Mouse (Mus musculus) hindbrain, embryonic 11.5 days (tissue): ENCODE data around the gene Gm9040. TPM values are rescaled to one million over a fixed set of nuclear protein-coding genes. Genes with fewer than 3 reads are reported as not detected.
A peak's percentile ranks its signal among the peaks of the same experiment; 100 is the strongest.
"Not testable (repeated sequence)": the region's sequence is repeated elsewhere in the genome, so short reads cannot be mapped to it uniquely, and the experiment has no call there.

Source experiments
- ATAC-seq: fragments of 200-750 bp; cut with Nextera tagmentation; 2 replicates; pipeline ENCODE4 v1.8.0; 2017; ENCODE audit warnings: mild to moderate bottlenecking, moderate TSS enrichment, moderate library complexity; ENCODE audit not compliant: low FRiP score
- DNase-seq: peaks from one replicate; pipeline ENCODE4 v3.0.0-alpha.2; 2015; ENCODE audit warnings: low spot score
- H3K27ac ChIP-seq: fragments of 300-500 bp; sonication (generic); 2 replicates; pipeline ENCODE4 v1.5.1; 2014; ENCODE audit warnings: mild to moderate bottlenecking, low read depth, low read length
- H3K27me3 ChIP-seq: fragments of 300-500 bp; sonication (generic); 2 replicates; pipeline ENCODE4 v1.6.1; 2014; ENCODE audit warnings: mild to moderate bottlenecking, low read length, moderate library complexity, mixed read lengths; ENCODE audit not compliant: control insufficient read depth, insufficient read depth
- H3K36me3 ChIP-seq: fragments of 300-500 bp; sonication (generic); 2 replicates; pipeline ENCODE4 v1.6.1; 2014; ENCODE audit warnings: mild to moderate bottlenecking, low read length, moderate library complexity, mixed read lengths; ENCODE audit not compliant: control insufficient read depth, insufficient read depth
- H3K4me1 ChIP-seq: fragments of 300-500 bp; sonication (generic); replicated peaks from 2 replicates; pipeline ENCODE4 v1.6.1; 2014; ENCODE audit warnings: low read length, mixed read lengths; ENCODE audit not compliant: control insufficient read depth, insufficient read depth
- H3K4me2 ChIP-seq: fragments of 300-500 bp; sonication (generic); replicated peaks from 2 replicates; pipeline ENCODE4 v1.6.1; 2014; ENCODE audit warnings: mild to moderate bottlenecking, low read depth, low read length
- H3K4me3 ChIP-seq: fragments of 300-500 bp; sonication (generic); 2 replicates; pipeline ENCODE4 v1.5.1; 2014; ENCODE audit warnings: low read depth, low read length
- H3K9ac ChIP-seq: fragments of 300-500 bp; sonication (generic); 2 replicates; pipeline ENCODE4 v1.6.1; 2014; ENCODE audit warnings: low read depth, low read length
- H3K9me3 ChIP-seq: fragments of 300-500 bp; sonication (generic); 2 replicates; pipeline ENCODE4 v1.6.1; 2016; ENCODE audit warnings: low read length; ENCODE audit not compliant: control insufficient read depth
- WGBS: fragments of 180-500 bp; shearing (Covaris S2); extraction: QIAGEN DNeasy Blood & Tissue Kit; methylation state at CpG from one replicate; pipeline ENCODE4 v1.1.7; 2014; 5-methylcytosine and 5-hydroxymethylcytosine counted together
- polyA plus RNA-seq: library from polyadenylated mRNA; unstranded; fragments of >200 nt; fragmentation: Nextera tagmentation; extraction: Ambion mirVana; gene quantifications from 2 replicates; pipeline ENCODE4 v1.2.1, GENCODE M21; 2014

The Gm9040 gene
- polyA plus RNA-seq: not detected in 2 replicates

GRCm38 (mm10) chr10:118326869-118327268 lies at the start of gene Gm9040:
Gm9040 (minus strand) TSS chr10:118326969.
- WGBS: no CpG with 5 or more reads among the region's 11 CpGs

GRCm38 (mm10) chr10:118370443-118370842 lies 43.7 kb upstream of the Gm9040 start:
- H3K9ac ChIP-seq: no peak overlapping the region
- no peaks in the 10 kb centered on the region for H3K36me3 ChIP-seq
- H3K4me2 ChIP-seq: peak overlapping the region; percentile 15; the same call in 1 of the 2 replicates
- no peak overlapping the region for H3K4me3 ChIP-seq
- no peak overlapping the region for H3K27ac ChIP-seq
- WGBS: 11% methylated on average over 10 of the region's 10 CpGs
- H3K27me3 ChIP-seq: no peaks in the 10 kb centered on the region
- peak; percentile 91 for DNase-seq
- H3K4me1 ChIP-seq: no peaks in the 10 kb centered on the region
- H3K9me3 ChIP-seq: no peaks in the 10 kb centered on the region
- peak; percentile 93 for ATAC-seq

More at GRCm38 (mm10) chr10:118326869-118327268, at the start of gene Gm9040:
- not testable (repeated sequence) for H3K9ac ChIP-seq, H3K4me1 ChIP-seq, H3K36me3 ChIP-seq, H3K9me3 ChIP-seq, H3K4me2 ChIP-seq, DNase-seq, H3K4me3 ChIP-seq, ATAC-seq, H3K27me3 ChIP-seq, H3K27ac ChIP-seq

- no peak for ATAC-seq
- WGBS: 90% methylated on average over 9 of the region's 9 CpGs
These were observed 42.7 kb upstream of the Gm9040 start for GRCm38 (mm10) chr10:118369518-118369917.

GRCm38 (mm10) chr10:118354005-118354404 lies 27.2 kb upstream of the Gm9040 start, which contains the start of gene Gm9049:
Gm9049 (minus strand) TSS chr10:118354105.
- not testable (repeated sequence) for DNase-seq, H3K36me3 ChIP-seq, H3K9ac ChIP-seq, H3K4me1 ChIP-seq, H3K9me3 ChIP-seq, H3K4me2 ChIP-seq, H3K27ac ChIP-seq, ATAC-seq, H3K27me3 ChIP-seq, H3K4me3 ChIP-seq
- 100% methylated on average over 1 of the region's 11 CpGs for WGBS

More at GRCm38 (mm10) chr10:118369518-118369917, 42.7 kb upstream of the Gm9040 start:
- Histone ChIP-seq H3K4me3 (no peak overlapping the region), H3K9me3 (no peaks in the 10 kb centered on the region), H3K27me3 (no peaks in the 10 kb centered on the region), H3K4me2 (no peak overlapping the region), H3K4me1 (no peaks in the 10 kb centered on the region), H3K27ac (no peak overlapping the region), H3K36me3 (no peaks in the 10 kb centered on the region), H3K9ac (no peak overlapping the region)
- no peak for DNase-seq

GRCm38 (mm10) chr10:118348579-118348978 lies 21.8 kb upstream of the Gm9040 start, which contains the start of gene Gm9048:
Gm9048 (minus strand) TSS chr10:118348679.
- H3K36me3 ChIP-seq: not testable (repeated sequence)

GRCm38 (mm10) chr10:118343155-118343554 lies 16.4 kb upstream of the Gm9040 start, which contains the start of gene Gm9046:
Gm9046 (minus strand) TSS chr10:118343255.
- H3K9ac ChIP-seq, H3K9me3 ChIP-seq, DNase-seq, H3K4me2 ChIP-seq, H3K4me3 ChIP-seq, ATAC-seq, H3K27me3 ChIP-seq, H3K4me1 ChIP-seq, H3K27ac ChIP-seq, H3K36me3 ChIP-seq: not testable (repeated sequence)
- no CpG with 5 or more reads among the region's 14 CpGs for WGBS

More at GRCm38 (mm10) chr10:118348579-118348978, 21.8 kb upstream of the Gm9040 start, which contains the start of gene Gm9048:
- not testable (repeated sequence) for H3K4me1 ChIP-seq, H3K4me3 ChIP-seq, H3K27ac ChIP-seq, H3K9ac ChIP-seq, H3K9me3 ChIP-seq, ATAC-seq, DNase-seq, H3K27me3 ChIP-seq, H3K4me2 ChIP-seq
- WGBS: 100% methylated on average over 1 of the region's 14 CpGs

- H3K27ac ChIP-seq, H3K4me1 ChIP-seq, ATAC-seq, DNase-seq, H3K36me3 ChIP-seq, H3K4me3 ChIP-seq, H3K9me3 ChIP-seq, H3K4me2 ChIP-seq, H3K9ac ChIP-seq, H3K27me3 ChIP-seq: not testable (repeated sequence)
- WGBS: no CpG with 5 or more reads among the region's 14 CpGs
These were observed 11.0 kb upstream of the Gm9040 start, which contains the start of gene Gm9045 for GRCm38 (mm10) chr10:118337731-118338130. Gm9045 (minus strand) TSS chr10:118337831.

GRCm38 (mm10) chr10:118332308-118332707 lies 5.5 kb upstream of the Gm9040 start, which contains the start of gene Gm9044:
Gm9044 (minus strand) TSS chr10:118332408.
- not testable (repeated sequence) for H3K9me3 ChIP-seq, H3K4me2 ChIP-seq, ATAC-seq, H3K9ac ChIP-seq, H3K27ac ChIP-seq, H3K36me3 ChIP-seq, H3K4me3 ChIP-seq, H3K27me3 ChIP-seq, H3K4me1 ChIP-seq, DNase-seq
- no CpG with 5 or more reads among the region's 14 CpGs for WGBS

- 87% methylated on average over 8 of the region's 8 CpGs for WGBS
- ATAC-seq: no peak
These were observed 7.7 kb downstream of the Gm9040 start for GRCm38 (mm10) chr10:118319024-118319423.

More at GRCm38 (mm10) chr10:118319024-118319423, 7.7 kb downstream of the Gm9040 start:
- no peak overlapping the region for H3K4me3 ChIP-seq
- H3K9ac ChIP-seq: no peak overlapping the region
- H3K27me3 ChIP-seq: no peaks in the 10 kb centered on the region
- H3K4me1 ChIP-seq: no peaks in the 10 kb centered on the region
- no peak for DNase-seq
- no peaks in the 10 kb centered on the region for H3K9me3 ChIP-seq
- H3K36me3 ChIP-seq: no peaks in the 10 kb centered on the region
- H3K27ac ChIP-seq: no peak overlapping the region
- H3K4me2 ChIP-seq: no peak overlapping the region
